Mouse (Mus musculus): ENCODE data around the gene Kifap3. TPM values are rescaled to one million over a fixed set of nuclear protein-coding genes. Genes with fewer than 3 reads are reported as not detected.

Kifap3 gene
- polyA plus RNA-seq, 1 experiment, result 8.0 TPM

- no peak overlapping the region for H3K27ac ChIP-seq (ENCODE audit: insufficient read depth, low read depth, low read length)
- WGBS, result 89% methylated on average over 8 of the region's 8 CpGs
Observed at GRCm38 (mm10) chr1:163931801-163932200, 152.4 kb downstream of the Kifap3 start.

GRCm38 (mm10) chr1:163934591-163934990, 155.2 kb downstream of the Kifap3 start:
- WGBS, result 82% methylated on average over 2 of the region's 2 CpGs
- Histone ChIP-seq H3K4me1 (ENCODE audit: control insufficient read depth, insufficient read depth, low read length) (peaks cover 5% of the 10 kb centered on the region; the same call in 1 of the 2 replicates), H3K27me3 (replicated peaks; ENCODE audit: control insufficient read depth, insufficient read depth, low read length) (no peaks in the 10 kb centered on the region), H3K4me3 (ENCODE audit: insufficient read depth, low read depth, low read length) (no peak overlapping the region), H3K36me3 (ENCODE audit: control insufficient read depth, insufficient read depth, low read length) (peaks cover 7% of the 10 kb centered on the region), H3K27ac (ENCODE audit: insufficient read depth, low read depth, low read length) (no peak overlapping the region)
- TF ChIP-seq POLR2A (IDR thresholded peaks at IDR 0.05; ENCODE audit: low read depth, low read length), result no peak
- TF ChIP-seq CTCF (conservative IDR thresholded peaks at IDR 0.05; ENCODE audit: insufficient read depth, insufficient read length, low read depth, low read length), result no peak
- no peak for DNase-seq

More at GRCm38 (mm10) chr1:163931801-163932200, 152.4 kb downstream of the Kifap3 start:
- DNase-seq, result no peak
- TF ChIP-seq CTCF (conservative IDR thresholded peaks at IDR 0.05; ENCODE audit: insufficient read depth, insufficient read length, low read depth, low read length) (no peak), POLR2A (IDR thresholded peaks at IDR 0.05; ENCODE audit: low read depth, low read length) (no peak)
- Histone ChIP-seq H3K36me3 (ENCODE audit: control insufficient read depth, insufficient read depth, low read length) (peaks cover 4% of the 10 kb centered on the region), H3K27me3 (replicated peaks; ENCODE audit: control insufficient read depth, insufficient read depth, low read length) (no peaks in the 10 kb centered on the region), H3K4me1 (ENCODE audit: control insufficient read depth, insufficient read depth, low read length) (peaks cover 10% of the 10 kb centered on the region; the same call in 1 of the 2 replicates), H3K4me3 (ENCODE audit: insufficient read depth, low read depth, low read length) (no peak overlapping the region)

- H3K36me3 ChIP-seq (ENCODE audit: control insufficient read depth, insufficient read depth, low read length), result peaks cover 10% of the 10 kb centered on the region
- 68% methylated on average over 6 of the region's 6 CpGs for WGBS
- no peak overlapping the region for H3K27ac ChIP-seq (ENCODE audit: insufficient read depth, low read depth, low read length)
Observed at GRCm38 (mm10) chr1:163942056-163942455, 162.7 kb downstream of the Kifap3 start.

GRCm38 (mm10) chr1:163953396-163953795, 174.0 kb downstream of the Kifap3 start:
- Histone ChIP-seq H3K27me3 (replicated peaks; ENCODE audit: control insufficient read depth, insufficient read depth, low read length) (no peaks in the 10 kb centered on the region), H3K36me3 (ENCODE audit: control insufficient read depth, insufficient read depth, low read length) (peaks cover 7% of the 10 kb centered on the region), H3K4me1 (ENCODE audit: control insufficient read depth, insufficient read depth, low read length) (no peaks in the 10 kb centered on the region), H3K27ac (ENCODE audit: insufficient read depth, low read depth, low read length) (no peak overlapping the region), H3K4me3 (ENCODE audit: insufficient read depth, low read depth, low read length) (no peak overlapping the region)
- peak; percentile 72 for DNase-seq
- TF ChIP-seq POLR2A (IDR thresholded peaks at IDR 0.05; ENCODE audit: low read depth, low read length) (no peak), CTCF (conservative IDR thresholded peaks at IDR 0.05; ENCODE audit: insufficient read depth, insufficient read length, low read depth, low read length) (no peak)
- 60% methylated on average over 2 of the region's 2 CpGs for WGBS

More at GRCm38 (mm10) chr1:163942056-163942455, 162.7 kb downstream of the Kifap3 start:
- TF ChIP-seq CTCF (conservative IDR thresholded peaks at IDR 0.05; ENCODE audit: insufficient read depth, insufficient read length, low read depth, low read length), result no peak
- TF ChIP-seq POLR2A (IDR thresholded peaks at IDR 0.05; ENCODE audit: low read depth, low read length), result no peak
- no peaks in the 10 kb centered on the region for H3K4me1 ChIP-seq (ENCODE audit: control insufficient read depth, insufficient read depth, low read length)
- DNase-seq, result no peak
- H3K4me3 ChIP-seq (ENCODE audit: insufficient read depth, low read depth, low read length), result no peak overlapping the region
- no peaks in the 10 kb centered on the region for H3K27me3 ChIP-seq (replicated peaks; ENCODE audit: control insufficient read depth, insufficient read depth, low read length)

- H3K27ac ChIP-seq (ENCODE audit: insufficient read depth, low read depth, low read length), result no peak overlapping the region
- no peak overlapping the region for H3K4me3 ChIP-seq (ENCODE audit: insufficient read depth, low read depth, low read length)
- H3K4me1 ChIP-seq (ENCODE audit: control insufficient read depth, insufficient read depth, low read length), result no peaks in the 10 kb centered on the region
- no peak for DNase-seq
- no peaks in the 10 kb centered on the region for H3K27me3 ChIP-seq (replicated peaks; ENCODE audit: control insufficient read depth, insufficient read depth, low read length)
- no peak for TF ChIP-seq CTCF (conservative IDR thresholded peaks at IDR 0.05; ENCODE audit: insufficient read depth, insufficient read length, low read depth, low read length)
- TF ChIP-seq POLR2A (IDR thresholded peaks at IDR 0.05; ENCODE audit: low read depth, low read length), result no peak
- no peaks in the 10 kb centered on the region; the same call in 1 of the 2 replicates for H3K36me3 ChIP-seq (ENCODE audit: control insufficient read depth, insufficient read depth, low read length)
- 81% methylated on average over 3 of the region's 3 CpGs for WGBS
Observed at GRCm38 (mm10) chr1:163958036-163958435, 178.7 kb downstream of the Kifap3 start.

GRCm38 (mm10) chr1:163964008-163964689, 184.8 kb downstream of the Kifap3 start:
- no peak for DNase-seq
- H3K27ac ChIP-seq (ENCODE audit: insufficient read depth, low read depth, low read length), result no peak overlapping the region
- H3K4me3 ChIP-seq (ENCODE audit: insufficient read depth, low read depth, low read length), result no peak overlapping the region
- H3K4me1 ChIP-seq (ENCODE audit: control insufficient read depth, insufficient read depth, low read length), result no peaks in the 10 kb centered on the region
- H3K27me3 ChIP-seq (replicated peaks; ENCODE audit: control insufficient read depth, insufficient read depth, low read length), result no peaks in the 10 kb centered on the region
- no peaks in the 10 kb centered on the region for H3K36me3 ChIP-seq (ENCODE audit: control insufficient read depth, insufficient read depth, low read length)
- WGBS, result 89% methylated on average over 10 of the region's 10 CpGs
- TF ChIP-seq POLR2A (IDR thresholded peaks at IDR 0.05; ENCODE audit: low read depth, low read length) (no peak), CTCF (conservative IDR thresholded peaks at IDR 0.05; ENCODE audit: insufficient read depth, insufficient read length, low read depth, low read length) (no peak)

Other genes with a start within 250 kb of the Kifap3 start
- gene Mettl11b, start 54.4 kb upstream of the Kifap3 start, polyA plus RNA-seq (2012; rRNA removed), result not detected in 2 replicates
- gene Scyl3, start 149.5 kb downstream of the Kifap3 start, polyA plus RNA-seq (2012; rRNA removed), result 8.7 and 8.9 TPM in 2 replicates
- 0.49 and 1.0 TPM in 2 replicates for gene BC055324, start 215.2 kb downstream of the Kifap3 start, polyA plus RNA-seq (2012; rRNA removed)
- gene Mettl18, start 215.3 kb downstream of the Kifap3 start, polyA plus RNA-seq (2012; rRNA removed), result 0.98 and 1.4 TPM in 2 replicates

All from kidney, adult 2 months (tissue).